Mouse (Mus musculus) heart, embryonic 14.5 days (tissue): ENCODE measurements around the gene Ttll5. TPM values are rescaled to one million over a fixed set of nuclear protein-coding genes. Genes with fewer than 3 reads are reported as not detected.

Experiments
- ATAC-seq: fragments of 200-750 bp; cut with Nextera tagmentation; 2 replicates; pipeline ENCODE4 v1.8.0; 2017; ENCODE audit warnings: low read depth, moderate TSS enrichment; ENCODE audit not compliant: insufficient number of reproducible peaks, insufficient read depth, low FRiP score
- H3K27ac ChIP-seq, 2 experiments: fragments of 200-500 bp in 1 of 2; fragments of 300-500 bp in 1 of 2; sonication (generic) in 1 of 2; replicated peaks in 1 of 2; 2 replicates each; pipeline ENCODE4 v1.5.1; 2012 to 2014; ENCODE audit warnings: low read depth in 2 of 2, low read length in 2 of 2, control low read depth in 1 of 2, mild to moderate bottlenecking in 1 of 2, mixed read lengths in 1 of 2; ENCODE audit not compliant: control insufficient read depth in 1 of 2, insufficient read depth in 1 of 2
- H3K27me3 ChIP-seq: fragments of 300-500 bp; sonication (generic); 2 replicates; pipeline ENCODE4 v1.6.1; 2014; ENCODE audit warnings: mild to moderate bottlenecking, low read length, control low read depth; ENCODE audit not compliant: control insufficient read depth, insufficient read depth
- H3K36me3 ChIP-seq: fragments of 300-500 bp; sonication (generic); 2 replicates; pipeline ENCODE4 v1.6.1; 2014; ENCODE audit warnings: mild to moderate bottlenecking, control low read depth, low read length, mixed read lengths; ENCODE audit not compliant: control insufficient read depth, insufficient read depth
- H3K4me1 ChIP-seq, 2 experiments: fragments of 200-500 bp in 1 of 2; fragments of 300-500 bp in 1 of 2; sonication (generic) in 1 of 2; 2 replicates each; pipeline ENCODE4 v1.6.1; 2012 to 2014; ENCODE audit warnings: low read length in 2 of 2, control low read depth in 1 of 2, mixed read lengths in 1 of 2; ENCODE audit not compliant: control insufficient read depth in 2 of 2, insufficient read depth in 2 of 2
- H3K4me2 ChIP-seq: fragments of 300-500 bp; sonication (generic); 2 replicates; pipeline ENCODE4 v1.6.1; 2014; ENCODE audit warnings: mild to moderate bottlenecking, low read length
- H3K4me3 ChIP-seq, 2 experiments: fragments of 200-500 bp in 1 of 2; fragments of 300-500 bp in 1 of 2; sonication (generic) in 1 of 2; 2 replicates each; pipeline ENCODE4 v1.5.1; 2012 to 2014; ENCODE audit warnings: low read length in 2 of 2, mild to moderate bottlenecking in 2 of 2, control low read depth in 1 of 2, low read depth in 1 of 2, moderate library complexity in 1 of 2; ENCODE audit not compliant: control insufficient read depth in 1 of 2, insufficient read depth in 1 of 2
- H3K9ac ChIP-seq: fragments of 300-500 bp; sonication (generic); 2 replicates; pipeline ENCODE4 v1.6.1; 2014; ENCODE audit warnings: mild to moderate bottlenecking, low read length
- H3K9me3 ChIP-seq: fragments of 300-500 bp; sonication (generic); 2 replicates; pipeline ENCODE4 v1.6.1; 2016; ENCODE audit warnings: low read length, control low read depth; ENCODE audit not compliant: control insufficient read depth
- WGBS: fragments of 180-500 bp; shearing (Covaris S2); extraction: QIAGEN DNeasy Blood & Tissue Kit; methylation state at CpG from one replicate; pipeline ENCODE4 v1.1.7; 2014; 5-methylcytosine and 5-hydroxymethylcytosine counted together
- polyA plus RNA-seq: library from polyadenylated mRNA; unstranded; fragments of >200 nt; fragmentation: Nextera tagmentation; extraction: Ambion mirVana; gene quantifications from 2 replicates; pipeline ENCODE4 v1.2.1, GENCODE M21; 2014

Ttll5 gene
- polyA plus RNA-seq, 1 experiment from 2014 or later, result 17.1 TPM

GRCm38 (mm10) chr12:85862514-85862913 is 38.1 kb downstream of the Ttll5 start:
- Histone ChIP-seq H3K9ac (no peak overlapping the region), H3K27ac (no peak overlapping the region), H3K4me2 (no peak overlapping the region), H3K9me3 (no peaks in the 10 kb centered on the region), H3K36me3 (peaks cover 21% of the 10 kb centered on the region), H3K27me3 (no peaks in the 10 kb centered on the region), H3K4me3 (no peak overlapping the region), H3K4me1 (0 out of 4 replicates have a peak, but pooled peaks cover 0 to 2% of the 10 kb centered on the region in 2 experiments)
- WGBS, result 58% methylated on average over 2 of the region's 2 CpGs
- no peak for ATAC-seq

DNA sequence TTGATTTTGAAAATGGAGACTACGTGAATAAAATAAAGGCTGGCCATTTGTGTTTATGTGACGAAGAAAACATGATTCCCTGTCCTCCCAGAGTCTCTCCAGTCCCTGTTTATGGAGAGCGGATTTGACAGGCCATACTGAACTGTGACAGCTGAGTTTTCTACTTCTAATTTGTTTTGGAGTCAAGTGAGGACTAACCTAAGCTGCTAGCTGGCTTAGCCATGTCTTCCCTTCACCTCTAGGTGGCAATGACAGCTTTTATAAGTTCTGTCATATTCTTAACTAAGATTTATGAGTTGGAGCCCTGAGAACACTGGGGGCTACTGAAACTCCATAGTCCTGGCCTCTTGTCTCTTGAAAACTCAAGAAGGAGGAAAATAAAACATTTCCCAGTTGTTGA is 41.1 kb downstream of the Ttll5 start:
- no peak overlapping the region for H3K9ac ChIP-seq
- H3K4me3 ChIP-seq, result no peak overlapping the region
- H3K4me1 ChIP-seq, result peaks cover 5 to 15% of the 10 kb centered on the region in 2 experiments
- H3K9me3 ChIP-seq, result no peaks in the 10 kb centered on the region
- H3K27me3 ChIP-seq, result no peaks in the 10 kb centered on the region
- WGBS, result 78% methylated on average over 3 of the region's 3 CpGs
- peaks cover 21% of the 10 kb centered on the region for H3K36me3 ChIP-seq
- H3K4me2 ChIP-seq, result no peak overlapping the region
- H3K27ac ChIP-seq, result no peak overlapping the region
- no peak for ATAC-seq

DNA sequence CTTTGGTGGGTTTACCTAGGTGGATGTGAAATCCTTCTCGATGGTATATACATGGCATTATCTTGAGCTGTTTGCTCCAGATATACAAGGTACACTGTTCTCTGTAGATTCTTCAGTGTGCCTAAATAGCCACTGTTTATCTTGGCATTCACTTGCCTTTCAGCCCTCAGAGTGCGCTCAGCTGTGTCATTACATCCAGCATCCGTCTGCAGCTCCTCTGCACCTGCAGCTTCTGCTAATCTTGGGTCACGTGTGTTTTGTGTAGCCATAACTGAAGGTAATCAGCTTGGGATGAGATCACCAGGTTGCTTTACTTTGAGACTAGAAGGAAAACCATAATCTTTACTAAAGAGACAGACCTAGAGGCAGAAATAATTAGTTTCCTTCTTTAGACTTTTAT is 42.2 kb downstream of the Ttll5 start:
- ATAC-seq, result no peak
- Histone ChIP-seq H3K9ac (no peak overlapping the region), H3K4me3 (no peak overlapping the region), H3K36me3 (peaks cover 21% of the 10 kb centered on the region), H3K27me3 (no peaks in the 10 kb centered on the region), H3K4me2 (no peak overlapping the region), H3K9me3 (no peaks in the 10 kb centered on the region), H3K27ac (no peak overlapping the region), H3K4me1 (peaks cover 5 to 15% of the 10 kb centered on the region in 2 experiments)
- WGBS, result 70% methylated on average over 4 of the region's 4 CpGs

GRCm38 (mm10) chr12:85867125-85867524 is 42.7 kb downstream of the Ttll5 start:
- Histone ChIP-seq H3K36me3 (peaks cover 21% of the 10 kb centered on the region), H3K9me3 (no peaks in the 10 kb centered on the region), H3K9ac (no peak overlapping the region), H3K4me3 (no peak overlapping the region), H3K4me1 (peaks cover 5 to 15% of the 10 kb centered on the region in 2 experiments), H3K27ac (no peak overlapping the region), H3K27me3 (no peaks in the 10 kb centered on the region), H3K4me2 (no peak overlapping the region)
- ATAC-seq, result no peak

DNA sequence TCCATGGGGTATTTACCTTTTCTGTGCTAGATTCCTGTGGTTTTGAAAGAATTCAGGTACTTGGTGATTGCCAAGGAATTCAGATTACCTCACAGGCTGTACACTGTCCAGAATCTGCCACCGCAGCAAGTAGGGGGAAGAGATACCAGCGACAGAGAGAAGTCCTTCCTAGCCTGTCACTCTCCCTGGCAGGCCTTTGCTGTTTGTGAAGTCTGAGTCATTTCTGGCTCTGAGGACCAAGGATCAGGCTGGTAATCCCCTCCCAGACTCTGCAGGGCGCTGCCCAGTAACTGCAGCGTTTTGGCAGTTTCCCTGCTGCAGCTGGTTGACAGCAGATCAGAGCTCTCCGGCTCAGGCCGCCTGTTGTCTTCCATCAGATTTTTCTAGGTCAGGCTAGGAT is 45.0 kb downstream of the Ttll5 start:
- Histone ChIP-seq H3K4me1 (peaks cover 5 to 15% of the 10 kb centered on the region in 2 experiments), H3K9me3 (no peaks in the 10 kb centered on the region), H3K27ac (peak overlapping the region; percentile 42 to 75; a peak in 3 of 4 replicates), H3K4me3 (no peak overlapping the region), H3K9ac (no peak overlapping the region), H3K36me3 (0 out of 2 replicates have a peak, but pooled peaks cover 11% of the 10 kb centered on the region), H3K27me3 (no peaks in the 10 kb centered on the region), H3K4me2 (no peak overlapping the region)
- ATAC-seq, result peak; percentile 35; the same call in 1 of the 2 replicates
- WGBS, result 17% methylated on average over 6 of the region's 6 CpGs

- H3K4me2 ChIP-seq, result no peak overlapping the region
- no peak overlapping the region for H3K9ac ChIP-seq
- peak overlapping the region; percentile 69 to 84 for H3K27ac ChIP-seq
- H3K27me3 ChIP-seq, result no peaks in the 10 kb centered on the region
- WGBS, result 59% methylated on average over 8 of the region's 8 CpGs
- no peak overlapping the region for H3K4me3 ChIP-seq
- peaks cover 8 to 14% of the 10 kb centered on the region in 2 experiments; a peak in 3 of 4 replicates for H3K4me1 ChIP-seq
- peak; percentile 79 for ATAC-seq
- H3K36me3 ChIP-seq, result peaks cover 18% of the 10 kb centered on the region
- H3K9me3 ChIP-seq, result no peaks in the 10 kb centered on the region
Observed at GRCm38 (mm10) chr12:85879631-85880314, 55.3 kb downstream of the Ttll5 start.

DNA sequence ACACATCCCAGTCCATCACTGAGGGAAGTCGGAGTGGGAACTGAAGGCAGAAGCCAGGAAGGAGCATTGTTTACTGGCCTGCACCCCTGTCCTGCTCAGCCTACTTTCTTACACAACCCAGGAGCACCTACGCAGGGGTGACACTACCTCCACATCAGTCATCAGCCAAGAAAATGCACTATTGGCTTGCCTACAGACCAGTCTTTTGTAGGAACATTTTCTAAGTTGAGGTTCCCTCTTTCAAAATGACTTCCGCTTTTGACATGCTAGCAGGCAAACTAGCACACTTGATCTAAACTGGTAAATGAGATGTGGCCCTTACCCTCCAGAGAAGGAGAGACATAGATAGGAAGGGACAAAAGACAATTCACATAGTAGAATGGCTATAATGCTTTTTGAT is 60.6 kb downstream of the Ttll5 start:
- Histone ChIP-seq H3K4me1 (peaks cover under 1 to 2% of the 10 kb centered on the region in 2 experiments; a peak in 2 of 4 replicates), H3K9me3 (no peaks in the 10 kb centered on the region), H3K36me3 (peaks cover 3% of the 10 kb centered on the region; the same call in 1 of the 2 replicates), H3K4me3 (no peak overlapping the region), H3K4me2 (no peak overlapping the region), H3K27ac (no peak overlapping the region), H3K27me3 (no peaks in the 10 kb centered on the region), H3K9ac (no peak overlapping the region)
- ATAC-seq, result no peak
- 92% methylated on average over 3 of the region's 3 CpGs for WGBS

- ATAC-seq, result no peak
- Histone ChIP-seq H3K9me3 (no peaks in the 10 kb centered on the region), H3K9ac (no peak overlapping the region), H3K4me1 (peaks cover 0 to 4% of the 10 kb centered on the region in 2 experiments; a peak in 2 of 4 replicates), H3K4me2 (no peak overlapping the region), H3K4me3 (no peak overlapping the region), H3K27ac (no peak overlapping the region), H3K36me3 (peaks cover 28% of the 10 kb centered on the region), H3K27me3 (no peaks in the 10 kb centered on the region)
- WGBS, result 39% methylated on average over 4 of the region's 4 CpGs
Observed at GRCm38 (mm10) chr12:85890054-85890453, 65.6 kb downstream of the Ttll5 start.
